Mouse (Mus musculus): ENCODE measurements around the gene Rag1. TPM values are rescaled to one million over a fixed set of nuclear protein-coding genes. Genes with fewer than 3 reads are reported as not detected.

The Rag1 gene
- total RNA-seq, 2 experiments from 2014 or later: 0.35 TPM; not detected in 1

- DNase-seq: no peak
Measured at GRCm38 (mm10) chr2:101638979-101639839, 10.1 kb downstream of the Rag1 start.

GRCm38 (mm10) chr2:101628297-101629236 lies 20.7 kb downstream of the Rag1 start:
- peak; percentile 81 for DNase-seq

GRCm38 (mm10) chr2:101627227-101627626 lies 22.1 kb downstream of the Rag1 start:
- DNase-seq: no peak

GRCm38 (mm10) chr2:101624526-101624925 lies 24.8 kb downstream of the Rag1 start, which contains the start of gene Rag2:
Gene Rag2 (plus strand): TSS chr2:101624718.
- DNase-seq: no peak

DNA sequence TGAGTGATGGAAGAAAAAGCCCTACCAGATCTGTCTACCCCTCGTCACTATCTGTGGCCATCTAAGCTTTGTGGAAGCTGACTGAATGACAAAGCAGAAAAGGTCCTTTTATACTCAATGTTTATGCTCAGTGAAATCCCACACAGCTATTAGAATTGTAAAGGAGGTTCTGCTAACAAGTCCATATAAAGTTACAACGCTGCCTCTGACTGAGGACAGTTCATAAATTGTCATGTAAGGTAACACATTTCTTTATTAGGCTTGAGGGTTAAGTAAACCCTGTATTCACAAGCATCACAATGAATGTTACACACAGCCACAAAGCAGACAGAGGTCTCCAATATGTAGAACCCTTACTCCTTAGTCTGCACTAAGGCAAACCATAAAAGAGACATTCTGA lies 25.3 kb downstream of the Rag1 start:
- no peak for DNase-seq

DNA sequence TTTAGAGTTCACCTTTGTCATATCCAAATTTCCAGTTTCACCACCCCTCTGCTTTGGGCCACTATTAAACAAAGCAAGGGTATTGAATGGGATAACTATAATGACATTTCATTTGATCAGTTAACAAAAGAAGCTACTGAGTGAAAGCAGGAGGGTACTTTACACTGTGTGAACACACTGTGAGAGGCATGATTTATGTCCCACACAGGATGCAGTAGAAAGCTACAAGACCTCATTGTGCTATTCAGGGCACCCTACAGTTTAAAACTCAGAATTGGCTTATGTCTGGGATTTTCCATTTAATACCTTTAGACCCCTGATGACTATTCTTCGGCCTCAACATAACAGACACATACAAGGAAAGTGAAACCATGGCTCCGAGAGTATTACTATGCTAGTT lies 26.3 kb downstream of the Rag1 start:
- DNase-seq: no peak

- no peak for DNase-seq
Measured at GRCm38 (mm10) chr2:101621611-101622010, 27.7 kb downstream of the Rag1 start.

DNA sequence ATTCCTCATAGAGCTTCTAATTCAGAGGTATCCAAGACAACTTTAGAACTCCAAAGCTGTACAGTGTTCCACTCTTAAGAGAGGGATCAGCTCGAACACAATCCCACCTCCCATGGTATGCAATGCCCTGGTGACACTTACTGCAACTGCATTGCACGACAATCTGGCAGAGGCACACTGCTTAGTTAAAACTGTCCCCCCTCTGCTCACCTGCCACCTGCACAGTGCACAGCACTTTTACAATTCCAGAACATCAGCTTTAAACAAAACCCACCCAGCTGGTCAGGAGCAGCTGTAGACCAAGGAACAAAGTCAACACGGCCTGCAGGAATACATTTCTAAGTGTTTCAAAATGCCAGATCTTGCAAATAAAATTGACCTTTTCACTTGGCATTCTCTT lies 28.4 kb downstream of the Rag1 start:
- DNase-seq: no peak

DNA sequence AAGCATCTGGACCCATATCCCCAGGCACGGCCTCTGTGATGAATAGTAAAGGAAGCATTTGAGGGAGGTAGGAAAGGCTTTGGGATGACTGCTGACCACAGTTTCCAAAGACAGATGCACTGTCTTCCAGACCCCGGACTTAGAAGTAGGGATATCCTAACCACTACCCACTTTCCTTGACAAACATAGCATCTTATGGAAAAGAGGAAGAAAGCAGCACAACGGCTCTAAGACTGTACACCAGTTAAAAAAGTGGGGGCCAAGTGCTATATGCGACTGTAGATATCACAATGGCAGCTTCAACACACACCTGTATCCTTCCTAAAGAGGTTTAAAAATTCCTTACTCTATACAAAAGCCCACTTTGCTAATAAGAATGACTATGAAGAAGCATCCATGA lies 30.9 kb downstream of the Rag1 start:
- no peak for DNase-seq

- no peak for DNase-seq
Measured at GRCm38 (mm10) chr2:101615464-101616305, 33.6 kb downstream of the Rag1 start.

GRCm38 (mm10) chr2:101610861-101611260 lies 38.4 kb downstream of the Rag1 start:
- no peak for DNase-seq

DNA sequence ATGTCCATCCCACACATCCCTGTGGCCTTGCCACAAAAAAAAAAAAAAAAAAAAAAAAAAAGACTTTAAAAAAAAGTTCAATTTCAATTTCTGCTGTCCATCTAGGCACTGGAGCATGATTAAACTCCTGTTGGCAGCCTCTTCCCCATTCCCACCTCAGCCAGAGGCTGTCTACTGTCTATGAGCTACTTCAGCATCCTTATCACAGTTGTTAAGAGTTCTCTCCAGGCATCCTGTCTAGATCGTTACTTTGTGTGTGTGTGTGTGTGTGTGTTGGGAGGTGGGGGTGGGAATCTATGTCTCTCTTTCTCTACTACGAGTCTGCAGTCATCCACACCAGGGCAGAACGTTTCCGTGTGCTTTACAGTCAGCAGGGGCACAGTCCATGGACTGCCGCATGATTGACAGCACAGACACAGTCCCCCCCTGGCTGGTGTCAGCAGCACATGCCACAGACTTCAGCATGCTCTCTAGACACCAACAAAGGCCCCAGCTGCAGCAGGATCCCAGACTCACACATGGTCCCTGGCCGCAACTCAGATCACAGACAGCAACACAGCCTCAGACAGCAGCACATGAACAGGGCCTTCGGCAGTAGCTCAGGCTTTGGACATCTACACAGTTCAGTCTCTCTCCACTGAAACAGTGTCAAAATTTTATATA lies 40.9 kb downstream of the Rag1 start:
- no peak for DNase-seq

DNA sequence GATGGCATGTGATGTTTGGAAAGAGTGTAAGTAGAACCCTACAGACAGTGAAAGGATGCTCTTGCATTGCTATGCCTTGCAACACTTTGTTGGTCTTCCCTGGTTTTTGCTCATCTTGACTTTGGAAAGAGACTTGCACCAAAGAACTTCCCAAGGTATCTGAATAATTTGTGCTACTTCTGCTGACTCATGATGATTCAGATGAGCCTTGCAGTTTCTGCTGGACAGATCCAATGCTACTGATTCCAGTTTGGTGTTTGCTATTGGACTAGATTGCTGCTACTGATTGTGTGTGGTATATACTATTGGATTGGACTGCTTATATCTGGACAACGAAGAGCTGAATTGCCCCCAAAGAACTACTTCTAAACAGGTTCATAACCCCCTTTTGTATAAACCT lies 46.2 kb downstream of the Rag1 start:
- DNase-seq: no peak

- DNase-seq: peak; percentile 39
Measured at GRCm38 (mm10) chr2:101600703-101601102, 48.6 kb downstream of the Rag1 start.

- no peak for DNase-seq
Measured at GRCm38 (mm10) chr2:101598190-101599181, 50.8 kb downstream of the Rag1 start.

DNA sequence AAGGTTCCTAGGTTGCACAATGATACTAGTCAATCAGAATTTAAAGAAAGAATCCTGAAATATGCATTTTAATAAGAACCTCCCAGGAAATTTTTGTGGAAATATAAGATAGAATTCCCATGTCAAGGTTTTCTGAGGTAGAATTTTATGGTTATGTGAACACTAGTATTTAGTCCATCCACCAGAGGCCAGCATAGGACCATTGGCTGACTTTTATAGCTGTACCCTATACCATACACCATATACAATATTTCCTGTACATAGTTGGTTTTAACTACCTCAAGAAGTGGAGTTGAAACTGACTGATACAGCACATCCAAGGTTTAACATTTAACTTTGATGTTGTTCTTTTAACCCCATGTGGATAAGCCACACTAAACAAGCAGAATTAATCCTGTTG lies 52.1 kb downstream of the Rag1 start:
- no peak for DNase-seq

DNA sequence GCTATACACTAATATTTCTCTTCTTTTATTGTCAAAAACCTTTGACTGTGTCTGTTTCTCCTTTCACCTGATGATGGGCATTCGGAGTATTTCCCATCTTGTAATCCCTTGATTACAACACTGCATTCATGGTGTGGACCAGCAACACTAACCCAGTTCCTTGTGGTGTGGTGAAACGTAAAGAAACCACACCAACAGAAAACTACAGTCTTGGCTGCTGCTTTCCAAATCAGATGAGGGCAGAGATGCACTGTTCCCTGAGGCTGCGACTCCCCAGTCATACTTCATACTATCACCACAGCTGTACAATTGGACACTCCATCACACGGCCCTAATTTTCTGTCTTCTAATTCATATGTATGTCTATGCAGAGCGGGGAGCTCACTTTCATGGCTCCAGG lies 54.6 kb downstream of the Rag1 start:
- DNase-seq: no peak

GRCm38 (mm10) chr2:101592886-101593285 lies 56.4 kb downstream of the Rag1 start:
- DNase-seq: no peak

DNA sequence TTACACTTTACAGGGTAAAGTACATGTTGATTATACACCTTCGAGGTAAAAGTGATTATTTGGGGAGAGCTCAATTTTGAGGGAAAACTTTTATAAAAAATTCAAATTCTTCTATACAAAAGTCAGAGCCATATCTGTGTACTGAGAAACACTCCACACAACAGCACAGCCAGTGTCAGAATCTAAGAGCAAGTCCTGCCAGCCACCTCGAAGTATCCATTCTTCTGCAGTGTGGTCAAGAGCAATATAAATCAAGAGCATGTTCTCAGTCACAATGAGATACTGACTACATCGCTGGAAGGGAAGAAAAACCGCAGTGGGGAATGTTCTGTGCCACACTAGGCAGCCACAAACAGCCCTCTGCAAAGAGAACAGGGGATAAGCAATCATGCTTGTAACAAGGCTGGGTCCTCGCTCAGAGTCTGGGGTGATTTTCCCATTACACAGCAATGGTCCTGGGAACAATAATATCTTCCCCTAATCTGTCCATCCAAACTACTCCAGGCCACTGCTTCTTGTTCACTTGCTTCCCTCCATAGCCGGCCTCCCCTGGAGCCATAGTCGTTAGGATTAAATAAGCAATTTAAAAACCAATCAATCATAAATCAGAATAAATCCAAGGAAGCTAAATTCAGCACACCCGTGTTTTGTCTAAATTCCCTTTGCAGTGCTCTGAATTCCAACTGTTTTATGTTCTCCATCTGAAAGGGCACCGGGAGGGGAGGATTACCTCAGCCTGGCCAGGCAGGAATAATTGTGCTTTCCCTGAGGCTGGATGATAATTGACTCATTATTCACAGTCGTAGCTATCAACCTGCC lies 57.1 kb downstream of the Rag1 start:
- DNase-seq: no peak

All from gastrocnemius, postnatal 25 days (tissue).